Mouse (Mus musculus) hindbrain, postnatal 0 days (tissue): Measurements from ENCODE around the gene Csk. TPM values are rescaled to one million over a fixed set of nuclear protein-coding genes. Genes with fewer than 3 reads are reported as not detected.

Experiments used
- ATAC-seq: fragments of 200-750 bp; cut with Nextera tagmentation; 2 replicates; pipeline ENCODE4 v1.8.0; 2017; ENCODE audit warnings: mild to moderate bottlenecking, moderate TSS enrichment, moderate library complexity
- DNase-seq: peaks from one replicate; pipeline ENCODE4 v3.0.0-alpha.2; 2015; ENCODE audit warnings: low spot score
- H3K27ac ChIP-seq: fragments of 300-500 bp; sonication (generic); 2 replicates; pipeline ENCODE4 v1.5.1; 2014; ENCODE audit warnings: mild to moderate bottlenecking
- H3K27me3 ChIP-seq: fragments of 300-500 bp; sonication (generic); 2 replicates; pipeline ENCODE4 v1.6.1; 2014; ENCODE audit warnings: low read length, mixed read lengths; ENCODE audit not compliant: insufficient read depth
- H3K36me3 ChIP-seq: fragments of 300-500 bp; sonication (generic); 2 replicates; pipeline ENCODE4 v1.6.1; 2014; ENCODE audit warnings: low read length, mixed read lengths; ENCODE audit not compliant: insufficient read depth
- H3K4me1 ChIP-seq: fragments of 300-500 bp; sonication (generic); 2 replicates; pipeline ENCODE4 v1.6.1; 2014; ENCODE audit warnings: antibody characterized with exemption, low read length, mixed read lengths; ENCODE audit not compliant: insufficient read depth
- H3K4me2 ChIP-seq: fragments of 300-500 bp; sonication (generic); 2 replicates; pipeline ENCODE4 v1.6.1; 2014; ENCODE audit warnings: low read depth, mild to moderate bottlenecking, low read length, moderate library complexity, mixed read lengths
- H3K4me3 ChIP-seq: fragments of 300-500 bp; sonication (generic); 2 replicates; pipeline ENCODE4 v1.5.1; 2014; ENCODE audit warnings: low read length
- H3K9ac ChIP-seq: fragments of 300-500 bp; sonication (generic); replicated peaks from 2 replicates; pipeline ENCODE4 v1.6.1; 2014; ENCODE audit warnings: mild to moderate bottlenecking, low read length, moderate library complexity, mixed read lengths
- H3K9me3 ChIP-seq: fragments of 300-500 bp; sonication (generic); 2 replicates; pipeline ENCODE4 v1.6.1; 2016; ENCODE audit warnings: low read length, mixed read lengths
- CTCF ChIP-seq: IDR thresholded peaks from 2 replicates; pipeline ENCODE4 v1.5.1; 2016; ENCODE audit warnings: antibody characterized with exemption, control low read depth, low read depth
- WGBS: fragments of 180-500 bp; shearing (Covaris S2); extraction: QIAGEN DNeasy Blood & Tissue Kit; methylation state at CpG from one replicate; pipeline ENCODE4 v1.1.7; 2014; 5-methylcytosine and 5-hydroxymethylcytosine counted together
- polyA plus RNA-seq: library from polyadenylated mRNA; unstranded; fragments of >200 nt; fragmentation: Nextera tagmentation; extraction: Ambion mirVana; gene quantifications from 2 replicates; pipeline ENCODE4 v1.2.1, GENCODE M21; 2015
- total RNA-seq: library from RNA; depleted of rRNA; stranded (reverse); fragments of >200 nt; gene quantifications from 2 replicates; pipeline ENCODE4 v1.2.3, GENCODE M21; 2014

Csk gene
- total and polyA plus RNA-seq, 2 experiments from 2014 or later: 44.4 to 129 TPM

- ATAC-seq: peak; percentile 78
- H3K9ac ChIP-seq: 0 out of 2 replicates have a peak within 1 kb of the TSS, but pooled peaks have one; percentile 24
- peak within 1 kb of the TSS; percentile 21 for H3K4me3 ChIP-seq
- peak within 1 kb of the TSS; percentile 56 for H3K4me2 ChIP-seq
- H3K4me1 ChIP-seq: peaks cover 19% of the 10 kb centered on the region
- no peaks in the 10 kb centered on the region for H3K36me3 ChIP-seq
- 3% methylated on average over 24 of the region's 24 CpGs for WGBS
- H3K9me3 ChIP-seq: no peaks in the 10 kb centered on the region
- H3K27me3 ChIP-seq: peaks cover 12% of the 10 kb centered on the region; the same call in 1 of the 2 replicates
- H3K27ac ChIP-seq: no peak within 1 kb of the TSS
- peak; percentile 59 for DNase-seq
- no peak for TF ChIP-seq CTCF
These were observed 47.1 kb downstream of the Csk start, which contains the start of gene Cplx3 for GRCm38 (mm10) chr9:57606139-57606851. Gene Cplx3, minus strand, starts transcription at chr9:57606281.

GRCm38 (mm10) chr9:57605503-57605902 lies 47.9 kb downstream of the Csk start:
- DNase-seq (no peak), ATAC-seq (no peak)
- H3K9ac ChIP-seq: no peak overlapping the region
- H3K4me3 ChIP-seq: no peak overlapping the region
- peaks cover 12% of the 10 kb centered on the region; the same call in 1 of the 2 replicates for H3K27me3 ChIP-seq
- peak overlapping the region; percentile 56; the same call in 1 of the 2 replicates for H3K4me2 ChIP-seq
- WGBS: 18% methylated on average over 9 of the region's 9 CpGs
- H3K4me1 ChIP-seq: peaks cover 22% of the 10 kb centered on the region
- H3K9me3 ChIP-seq: no peaks in the 10 kb centered on the region
- TF ChIP-seq CTCF: no peak
- H3K27ac ChIP-seq: no peak overlapping the region
- no peaks in the 10 kb centered on the region for H3K36me3 ChIP-seq

- Histone ChIP-seq H3K4me2 (no peak overlapping the region), H3K36me3 (no peaks in the 10 kb centered on the region), H3K9ac (no peak overlapping the region), H3K27me3 (peaks cover 12% of the 10 kb centered on the region; the same call in 1 of the 2 replicates), H3K4me1 (peaks cover 22% of the 10 kb centered on the region), H3K9me3 (no peaks in the 10 kb centered on the region), H3K27ac (no peak overlapping the region), H3K4me3 (no peak overlapping the region)
- TF ChIP-seq CTCF: no peak
- DNase-seq (no peak), ATAC-seq (no peak)
- 78% methylated on average over 4 of the region's 4 CpGs for WGBS
These were observed 48.6 kb downstream of the Csk start for GRCm38 (mm10) chr9:57604875-57605274.

GRCm38 (mm10) chr9:57602098-57602497 lies 51.3 kb downstream of the Csk start:
- H3K27ac ChIP-seq: no peak overlapping the region
- no peaks in the 10 kb centered on the region for H3K36me3 ChIP-seq
- no peak overlapping the region for H3K4me3 ChIP-seq
- no peak for TF ChIP-seq CTCF
- H3K9me3 ChIP-seq: no peaks in the 10 kb centered on the region
- peaks cover 22% of the 10 kb centered on the region for H3K4me1 ChIP-seq
- H3K27me3 ChIP-seq: peaks cover 12% of the 10 kb centered on the region; the same call in 1 of the 2 replicates
- H3K9ac ChIP-seq: no peak overlapping the region
- no peak for DNase-seq
- 56% methylated on average over 8 of the region's 8 CpGs for WGBS
- no peak for ATAC-seq
- no peak overlapping the region for H3K4me2 ChIP-seq

- peak; percentile 46; the same call in 1 of the 2 replicates for ATAC-seq
- 55% methylated on average over 2 of the region's 2 CpGs for WGBS
These were observed 52.1 kb downstream of the Csk start for GRCm38 (mm10) chr9:57601353-57601706.

GRCm38 (mm10) chr9:57600620-57601352 lies 52.6 kb downstream of the Csk start:
- no peak for TF ChIP-seq CTCF
- H3K9ac ChIP-seq: no peak overlapping the region
- H3K36me3 ChIP-seq: no peaks in the 10 kb centered on the region
- H3K9me3 ChIP-seq: no peaks in the 10 kb centered on the region
- H3K4me3 ChIP-seq: no peak overlapping the region
- 28% methylated on average over 3 of the region's 3 CpGs for WGBS
- H3K27me3 ChIP-seq: peaks cover 4% of the 10 kb centered on the region; the same call in 1 of the 2 replicates
- DNase-seq: no peak
- no peak overlapping the region for H3K4me2 ChIP-seq
- peaks cover 13% of the 10 kb centered on the region; the same call in 1 of the 2 replicates for H3K4me1 ChIP-seq
- ATAC-seq: no peak
- H3K27ac ChIP-seq: no peak overlapping the region

More at GRCm38 (mm10) chr9:57601353-57601706, 52.1 kb downstream of the Csk start:
- Histone ChIP-seq H3K4me1 (peaks cover 18% of the 10 kb centered on the region), H3K4me3 (no peak overlapping the region), H3K9ac (no peak overlapping the region), H3K4me2 (no peak overlapping the region), H3K36me3 (no peaks in the 10 kb centered on the region), H3K27me3 (peaks cover 9% of the 10 kb centered on the region; the same call in 1 of the 2 replicates), H3K9me3 (no peaks in the 10 kb centered on the region), H3K27ac (no peak overlapping the region)
- TF ChIP-seq CTCF: no peak
- DNase-seq: peak; percentile 79
